Mouse (Mus musculus): ENCODE data around the gene Ephb1. TPM values are rescaled to one million over a fixed set of nuclear protein-coding genes. Genes with fewer than 3 reads are reported as not detected.

Gene Ephb1
- polyA plus RNA-seq, 1 experiment from 2014 or later, result 1.7 TPM

GRCm38 (mm10) chr9:102079151-102079550 lies 275.3 kb downstream of the Ephb1 start:
- 90% methylated on average over 2 of the region's 2 CpGs for WGBS
- H3K4me3 ChIP-seq (ENCODE audit: control insufficient read depth in 1 of 2, insufficient read depth in 1 of 2, low read depth in 1 of 2, low read length in 2 of 2), result no peak overlapping the region
- H3K9me3 ChIP-seq (ENCODE audit: control insufficient read depth, low read length), result no peaks in the 10 kb centered on the region
- ATAC-seq (ENCODE audit: insufficient number of reproducible peaks, insufficient read depth, low FRiP score, low read depth), result no peak
- H3K27ac ChIP-seq (replicated peaks in 1 of 2; ENCODE audit: control insufficient read depth in 1 of 2, insufficient read depth in 1 of 2, low read depth in 2 of 2, low read length in 2 of 2), result no peak overlapping the region
- no peak overlapping the region for H3K9ac ChIP-seq (ENCODE audit: low read length)
- no peak overlapping the region for H3K4me2 ChIP-seq (ENCODE audit: low read length)
- no peaks in the 10 kb centered on the region for H3K4me1 ChIP-seq (ENCODE audit: control insufficient read depth in 2 of 2, insufficient read depth in 2 of 2, low read length in 2 of 2)
- H3K27me3 ChIP-seq (ENCODE audit: control insufficient read depth, insufficient read depth, low read length), result peaks cover 4% of the 10 kb centered on the region; the same call in 1 of the 2 replicates
- H3K36me3 ChIP-seq (ENCODE audit: control insufficient read depth, insufficient read depth, low read length), result no peaks in the 10 kb centered on the region

GRCm38 (mm10) chr9:102078238-102078637 lies 276.3 kb downstream of the Ephb1 start:
- no peak overlapping the region for H3K4me2 ChIP-seq (ENCODE audit: low read length)
- no peak for ATAC-seq (ENCODE audit: insufficient number of reproducible peaks, insufficient read depth, low FRiP score, low read depth)
- H3K36me3 ChIP-seq (ENCODE audit: control insufficient read depth, insufficient read depth, low read length), result no peaks in the 10 kb centered on the region
- no peak overlapping the region for H3K9ac ChIP-seq (ENCODE audit: low read length)
- H3K4me1 ChIP-seq (ENCODE audit: control insufficient read depth in 2 of 2, insufficient read depth in 2 of 2, low read length in 2 of 2), result no peaks in the 10 kb centered on the region
- H3K4me3 ChIP-seq (ENCODE audit: control insufficient read depth in 1 of 2, insufficient read depth in 1 of 2, low read depth in 1 of 2, low read length in 2 of 2), result no peak overlapping the region
- 77% methylated on average over 6 of the region's 6 CpGs for WGBS
- H3K27me3 ChIP-seq (ENCODE audit: control insufficient read depth, insufficient read depth, low read length), result peaks cover 4% of the 10 kb centered on the region; the same call in 1 of the 2 replicates
- no peaks in the 10 kb centered on the region for H3K9me3 ChIP-seq (ENCODE audit: control insufficient read depth, low read length)
- no peak overlapping the region for H3K27ac ChIP-seq (replicated peaks in 1 of 2; ENCODE audit: control insufficient read depth in 1 of 2, insufficient read depth in 1 of 2, low read depth in 2 of 2, low read length in 2 of 2)

DNA sequence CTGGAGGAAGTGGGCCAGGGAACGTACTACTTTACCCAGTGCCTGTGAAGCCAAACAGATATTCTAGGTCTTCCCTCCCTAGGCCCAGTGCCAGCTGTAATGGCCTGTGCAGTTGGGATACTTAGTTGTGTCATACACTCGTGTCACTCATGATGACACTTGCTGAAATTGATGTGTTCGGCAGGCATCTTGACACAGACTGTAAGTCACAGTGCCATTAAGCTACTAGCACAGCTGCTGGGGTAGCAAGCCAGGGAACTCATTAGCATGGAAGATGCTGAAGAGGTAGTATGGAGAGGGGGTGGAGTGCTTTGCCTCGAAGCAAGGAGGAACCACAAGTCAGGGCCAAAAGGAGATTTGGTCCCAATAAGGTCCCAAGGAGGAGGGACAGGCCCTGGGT lies 279.0 kb downstream of the Ephb1 start:
- Histone ChIP-seq H3K4me2 (ENCODE audit: low read length) (no peak overlapping the region), H3K9me3 (ENCODE audit: control insufficient read depth, low read length) (no peaks in the 10 kb centered on the region), H3K4me1 (ENCODE audit: control insufficient read depth in 2 of 2, insufficient read depth in 2 of 2, low read length in 2 of 2) (no peaks in the 10 kb centered on the region), H3K9ac (ENCODE audit: low read length) (no peak overlapping the region), H3K4me3 (ENCODE audit: control insufficient read depth in 1 of 2, insufficient read depth in 1 of 2, low read depth in 1 of 2, low read length in 2 of 2) (no peak overlapping the region), H3K36me3 (ENCODE audit: control insufficient read depth, insufficient read depth, low read length) (no peaks in the 10 kb centered on the region), H3K27ac (replicated peaks in 1 of 2; ENCODE audit: control insufficient read depth in 1 of 2, insufficient read depth in 1 of 2, low read depth in 2 of 2, low read length in 2 of 2) (no peak overlapping the region), H3K27me3 (ENCODE audit: control insufficient read depth, insufficient read depth, low read length) (peaks cover 4% of the 10 kb centered on the region)
- 56% methylated on average over 4 of the region's 4 CpGs for WGBS
- no peak for ATAC-seq (ENCODE audit: insufficient number of reproducible peaks, insufficient read depth, low FRiP score, low read depth)

GRCm38 (mm10) chr9:102073404-102073803 lies 281.1 kb downstream of the Ephb1 start:
- H3K36me3 ChIP-seq (ENCODE audit: control insufficient read depth, insufficient read depth, low read length), result no peaks in the 10 kb centered on the region
- no peak overlapping the region for H3K27ac ChIP-seq (replicated peaks in 1 of 2; ENCODE audit: control insufficient read depth in 1 of 2, insufficient read depth in 1 of 2, low read depth in 2 of 2, low read length in 2 of 2)
- no peak overlapping the region for H3K4me3 ChIP-seq (ENCODE audit: control insufficient read depth in 1 of 2, insufficient read depth in 1 of 2, low read depth in 1 of 2, low read length in 2 of 2)
- H3K9ac ChIP-seq (ENCODE audit: low read length), result no peak overlapping the region
- H3K4me1 ChIP-seq (ENCODE audit: control insufficient read depth in 2 of 2, insufficient read depth in 2 of 2, low read length in 2 of 2), result no peaks in the 10 kb centered on the region
- ATAC-seq (ENCODE audit: insufficient number of reproducible peaks, insufficient read depth, low FRiP score, low read depth), result no peak
- 87% methylated on average over 5 of the region's 5 CpGs for WGBS
- no peak overlapping the region for H3K4me2 ChIP-seq (ENCODE audit: low read length)
- no peaks in the 10 kb centered on the region for H3K9me3 ChIP-seq (ENCODE audit: control insufficient read depth, low read length)
- H3K27me3 ChIP-seq (ENCODE audit: control insufficient read depth, insufficient read depth, low read length), result peaks cover 4% of the 10 kb centered on the region

GRCm38 (mm10) chr9:102069151-102069882 lies 285.2 kb downstream of the Ephb1 start:
- Histone ChIP-seq H3K4me3 (ENCODE audit: control insufficient read depth in 1 of 2, insufficient read depth in 1 of 2, low read depth in 1 of 2, low read length in 2 of 2) (no peak overlapping the region), H3K4me2 (ENCODE audit: low read length) (no peak overlapping the region), H3K9me3 (ENCODE audit: control insufficient read depth, low read length) (no peaks in the 10 kb centered on the region), H3K27me3 (ENCODE audit: control insufficient read depth, insufficient read depth, low read length) (no peaks in the 10 kb centered on the region; the same call in none of the 2 replicates), H3K36me3 (ENCODE audit: control insufficient read depth, insufficient read depth, low read length) (no peaks in the 10 kb centered on the region), H3K4me1 (ENCODE audit: control insufficient read depth in 2 of 2, insufficient read depth in 2 of 2, low read length in 2 of 2) (no peaks in the 10 kb centered on the region), H3K27ac (replicated peaks in 1 of 2; ENCODE audit: control insufficient read depth in 1 of 2, insufficient read depth in 1 of 2, low read depth in 2 of 2, low read length in 2 of 2) (no peak overlapping the region), H3K9ac (ENCODE audit: low read length) (no peak overlapping the region)
- no peak for ATAC-seq (ENCODE audit: insufficient number of reproducible peaks, insufficient read depth, low FRiP score, low read depth)
- 72% methylated on average over 3 of the region's 3 CpGs for WGBS

- Histone ChIP-seq H3K9ac (ENCODE audit: low read length) (no peak overlapping the region), H3K27me3 (ENCODE audit: control insufficient read depth, insufficient read depth, low read length) (no peaks in the 10 kb centered on the region), H3K9me3 (ENCODE audit: control insufficient read depth, low read length) (no peaks in the 10 kb centered on the region), H3K4me1 (ENCODE audit: control insufficient read depth in 2 of 2, insufficient read depth in 2 of 2, low read length in 2 of 2) (no peaks in the 10 kb centered on the region), H3K27ac (replicated peaks in 1 of 2; ENCODE audit: control insufficient read depth in 1 of 2, insufficient read depth in 1 of 2, low read depth in 2 of 2, low read length in 2 of 2) (no peak overlapping the region), H3K36me3 (ENCODE audit: control insufficient read depth, insufficient read depth, low read length) (no peaks in the 10 kb centered on the region), H3K4me3 (ENCODE audit: control insufficient read depth in 1 of 2, insufficient read depth in 1 of 2, low read depth in 1 of 2, low read length in 2 of 2) (no peak overlapping the region), H3K4me2 (ENCODE audit: low read length) (no peak overlapping the region)
- no peak for ATAC-seq (ENCODE audit: insufficient number of reproducible peaks, insufficient read depth, low FRiP score, low read depth)
- WGBS, result 62% methylated on average over 10 of the region's 10 CpGs
These were observed 287.9 kb downstream of the Ephb1 start for GRCm38 (mm10) chr9:102066601-102067000.

- ATAC-seq (ENCODE audit: insufficient number of reproducible peaks, insufficient read depth, low FRiP score, low read depth), result no peak
- H3K27ac ChIP-seq (replicated peaks in 1 of 2; ENCODE audit: control insufficient read depth in 1 of 2, insufficient read depth in 1 of 2, low read depth in 2 of 2, low read length in 2 of 2), result no peak overlapping the region
- no peaks in the 10 kb centered on the region for H3K27me3 ChIP-seq (ENCODE audit: control insufficient read depth, insufficient read depth, low read length)
- 44% methylated on average over 2 of the region's 2 CpGs for WGBS
- no peak overlapping the region for H3K4me2 ChIP-seq (ENCODE audit: low read length)
- no peaks in the 10 kb centered on the region for H3K9me3 ChIP-seq (ENCODE audit: control insufficient read depth, low read length)
- H3K4me3 ChIP-seq (ENCODE audit: control insufficient read depth in 1 of 2, insufficient read depth in 1 of 2, low read depth in 1 of 2, low read length in 2 of 2), result no peak overlapping the region
- H3K36me3 ChIP-seq (ENCODE audit: control insufficient read depth, insufficient read depth, low read length), result no peaks in the 10 kb centered on the region
- H3K4me1 ChIP-seq (ENCODE audit: control insufficient read depth in 2 of 2, insufficient read depth in 2 of 2, low read length in 2 of 2), result no peaks in the 10 kb centered on the region
- H3K9ac ChIP-seq (ENCODE audit: low read length), result no peak overlapping the region
These were observed 308.6 kb downstream of the Ephb1 start for GRCm38 (mm10) chr9:102045886-102046285.

Data from heart, embryonic 14.5 days (tissue).